Mouse (Mus musculus) ZHBTc4 (cell line): ENCODE results near the gene Acin1.

Experiments used
- DNase-seq: peaks from one replicate; pipeline ENCODE4 v3.0.0-alpha.2; 2011; ENCODE audit warnings: low read depth, low spot score

Gene Acin1

DNA sequence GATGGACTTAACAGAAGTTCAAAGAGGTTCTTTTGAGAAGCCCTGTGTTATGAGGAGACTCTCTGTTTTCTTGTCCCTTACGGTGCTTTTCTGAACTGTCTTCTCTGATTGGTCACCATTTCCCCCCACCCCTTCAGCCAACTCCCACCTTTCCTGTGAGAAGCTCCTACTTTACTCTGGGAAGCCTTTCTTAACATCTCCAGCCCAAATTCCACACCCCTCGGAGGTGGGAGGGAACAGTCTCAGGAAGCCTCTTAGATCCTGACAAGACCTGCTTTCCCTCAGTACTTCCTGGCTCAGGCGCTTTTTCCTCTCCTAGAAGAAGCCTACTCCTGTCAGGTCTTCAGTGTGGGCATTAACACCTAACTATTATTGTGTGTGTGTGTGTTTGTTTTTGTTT is 12.9 kb upstream of the Acin1 start:
- peak; percentile 81 for DNase-seq

DNA sequence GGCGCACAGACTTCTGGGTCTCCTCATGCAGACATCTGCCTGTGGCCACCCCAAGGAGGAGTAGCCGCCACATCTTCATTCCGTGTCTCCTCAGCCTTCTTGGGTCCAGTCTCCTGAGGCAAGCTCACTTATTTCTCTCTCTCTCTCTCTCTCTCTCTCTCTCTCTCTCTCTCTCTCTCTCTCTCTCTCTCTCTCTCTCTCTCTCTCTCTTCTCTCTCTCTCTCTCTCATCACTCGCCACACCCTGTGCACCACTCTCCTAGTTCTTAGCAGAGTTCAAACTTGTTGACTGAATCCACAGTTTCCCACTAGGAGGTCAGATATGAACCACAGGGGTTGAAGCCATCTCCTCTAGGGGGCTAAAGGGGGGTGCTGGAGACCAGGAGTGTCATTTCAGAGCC is 12.0 kb upstream of the Acin1 start, which contains the start of gene Gm29776:
Gm29776 (minus strand) TSS at position 101 of the 400 bp plus-strand sequence.
- DNase-seq, result no peak

DNA sequence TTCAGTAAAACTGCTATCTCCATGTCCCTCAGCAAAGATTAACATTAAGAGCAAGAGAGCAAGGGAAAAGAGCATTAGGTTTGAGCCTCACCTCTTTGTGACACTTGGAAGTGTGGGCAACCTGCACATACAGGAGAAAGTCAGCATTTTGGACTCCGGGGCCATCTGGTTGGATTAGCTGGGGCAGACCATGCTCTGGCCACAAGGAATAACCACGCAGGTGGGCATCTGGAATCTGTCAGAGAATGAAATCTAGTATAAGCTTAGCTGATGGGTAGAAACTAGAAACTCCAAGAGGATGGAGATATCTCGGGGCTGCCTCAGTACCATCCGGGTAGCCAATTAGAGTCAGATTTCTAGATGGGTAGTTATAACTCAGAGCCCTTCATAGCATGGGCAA is 10.0 kb upstream of the Acin1 start:
- DNase-seq, result no peak

DNA sequence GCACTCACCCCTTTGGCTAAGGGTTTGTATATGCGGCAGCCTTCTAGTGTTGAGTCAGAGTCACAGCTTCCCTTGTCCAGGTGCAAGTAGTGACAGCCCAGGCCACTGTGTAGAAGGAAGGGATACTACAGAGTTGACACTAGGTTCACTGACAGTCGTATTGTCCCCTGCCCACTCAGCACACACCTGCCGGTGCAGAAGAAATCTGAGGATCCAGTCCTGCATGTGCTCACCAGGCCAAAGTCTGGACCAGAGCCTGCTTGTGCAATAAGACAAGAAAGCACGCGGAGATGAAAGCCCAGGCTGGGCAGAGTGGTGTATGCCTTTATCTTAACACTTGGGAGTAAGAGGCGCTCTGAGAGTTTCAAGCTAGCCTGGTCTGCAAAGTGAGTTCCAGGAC is 8.3 kb upstream of the Acin1 start:
- no peak for DNase-seq

DNA sequence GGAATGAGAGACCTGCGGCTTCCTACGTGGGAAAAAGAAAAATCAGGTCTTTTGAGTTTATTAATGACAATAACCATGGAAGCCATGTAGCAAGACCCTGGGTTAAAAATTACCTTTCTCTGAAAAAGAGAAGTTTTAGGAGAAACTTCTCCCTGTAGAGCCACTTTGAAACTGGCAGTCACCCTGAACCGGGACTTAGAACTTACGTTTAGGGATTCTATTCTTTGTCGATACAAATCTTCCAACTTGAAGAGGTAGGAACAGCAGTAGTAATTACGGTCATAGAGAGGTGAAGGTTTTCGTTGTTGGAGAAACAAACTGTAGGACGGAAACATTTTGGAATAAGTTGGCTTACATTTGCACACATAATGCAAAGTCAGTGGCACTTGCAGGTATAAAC is 520 bp upstream of the Acin1 start:
- no peak for DNase-seq

DNA sequence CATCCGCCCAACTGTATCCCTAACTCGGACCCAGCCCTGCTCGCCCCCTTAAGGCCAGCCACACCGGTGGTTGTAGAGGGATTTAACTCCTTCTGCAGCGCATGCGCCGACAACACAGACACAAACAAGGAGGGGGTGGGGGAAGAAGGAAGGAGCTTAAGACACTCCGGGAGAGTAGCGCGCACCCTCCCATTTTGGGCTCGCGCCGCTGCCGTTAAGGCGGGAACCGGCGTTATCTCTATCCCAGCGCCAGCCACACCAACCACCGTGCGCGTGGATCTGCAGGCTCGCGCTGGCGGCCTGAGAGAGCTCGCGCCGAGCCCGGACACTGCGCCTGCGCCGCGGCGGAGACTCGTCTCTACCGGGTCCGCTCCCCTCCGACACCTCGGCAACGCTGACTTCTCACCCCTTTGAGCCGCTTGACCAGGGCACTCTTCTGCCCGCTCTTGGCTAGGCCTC is 639 bp downstream of the Acin1 start, which contains the start of gene 1700123O20Rik:
1700123O20Rik (plus strand) TSS at position 154 of the 459 bp plus-strand sequence.
- peak; percentile 95 for DNase-seq

DNA sequence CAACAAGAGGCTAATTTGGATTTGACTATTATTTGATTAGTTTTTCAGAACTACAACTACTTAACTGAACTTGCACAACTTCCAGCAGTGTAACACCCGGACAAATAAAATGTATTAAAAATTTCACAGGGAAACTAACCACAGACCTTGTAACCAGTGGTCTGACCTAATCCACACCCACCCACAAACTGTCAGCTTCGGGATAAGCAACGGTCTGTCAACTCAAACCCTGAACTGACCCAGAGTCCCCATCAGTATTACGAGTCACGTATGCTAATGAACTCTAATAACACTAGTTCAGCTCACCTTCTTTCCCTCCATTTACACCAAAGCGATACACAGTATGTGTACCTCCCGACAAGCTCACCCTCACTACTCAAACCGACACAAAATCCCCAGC is 1.3 kb downstream of the Acin1 start:
- no peak for DNase-seq

DNA sequence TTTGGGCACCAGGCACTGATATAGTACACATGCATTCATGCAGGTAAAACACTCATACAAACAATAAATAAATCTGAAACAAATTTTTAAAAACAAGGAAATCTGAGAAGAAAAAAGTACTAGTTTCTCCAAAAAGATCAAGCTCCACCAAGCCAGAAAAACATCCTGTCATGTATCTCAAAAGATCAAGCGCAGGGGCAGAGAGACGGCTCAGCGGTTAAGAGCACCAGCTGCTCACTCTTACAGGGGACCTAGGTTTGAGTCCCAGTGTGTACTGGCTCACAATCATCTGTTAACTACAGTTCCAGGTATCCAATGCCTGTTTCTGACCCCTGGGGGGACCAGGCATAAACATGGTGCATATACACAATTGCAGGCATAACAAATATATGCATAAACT is 4.3 kb downstream of the Acin1 start:
- DNase-seq, result no peak

DNA sequence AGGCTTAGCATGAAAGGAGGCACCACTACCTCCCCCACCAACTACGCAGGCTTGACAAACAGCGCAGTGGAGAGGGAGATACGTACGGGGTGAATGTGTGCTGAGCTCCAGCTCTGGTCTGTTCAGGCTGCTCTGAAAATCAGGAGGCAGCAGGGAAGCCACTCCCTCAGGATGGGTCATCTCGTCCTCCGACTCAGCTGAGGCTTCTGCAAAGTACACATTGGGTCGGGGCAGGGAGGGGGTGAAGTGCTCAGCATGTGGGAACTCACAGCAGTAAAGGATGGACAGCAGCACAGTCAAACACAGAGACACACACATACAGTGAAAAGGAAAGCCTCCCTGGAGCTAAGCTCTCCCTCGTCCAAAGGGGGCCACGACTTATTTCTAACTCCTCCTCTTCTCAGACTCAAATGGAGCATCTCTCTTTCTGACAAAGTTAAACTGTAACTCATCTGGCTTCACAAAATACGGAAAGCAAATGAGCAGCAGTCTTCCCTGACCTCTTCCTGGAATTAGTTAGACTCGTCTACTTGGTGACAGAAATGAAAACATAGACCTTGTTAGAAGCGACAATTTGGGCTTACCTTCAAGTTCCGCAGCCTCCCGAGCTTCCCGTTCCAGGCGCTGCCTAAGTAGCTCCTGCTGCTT is 8.0 kb downstream of the Acin1 start:
- DNase-seq, result peak; percentile 44

DNA sequence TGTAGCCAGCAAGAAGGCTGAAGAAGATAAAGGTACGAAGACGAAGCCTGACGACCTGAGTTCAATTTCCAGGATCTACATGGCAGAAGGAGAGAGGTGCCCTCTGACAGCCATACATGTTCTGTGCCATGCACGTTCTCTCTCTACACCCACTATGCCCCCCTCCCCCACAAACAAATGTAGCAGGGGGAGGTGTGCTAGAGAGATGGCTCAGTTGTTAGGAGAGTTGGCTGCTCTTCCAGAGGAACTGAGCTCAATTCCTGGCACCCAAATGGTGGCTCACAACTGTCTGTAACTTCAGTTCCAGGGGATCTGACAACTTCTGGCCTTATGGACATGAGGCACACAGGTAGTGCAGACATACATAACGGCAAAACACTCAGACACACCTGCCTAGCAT is 10.4 kb downstream of the Acin1 start:
- DNase-seq, result no peak

DNA sequence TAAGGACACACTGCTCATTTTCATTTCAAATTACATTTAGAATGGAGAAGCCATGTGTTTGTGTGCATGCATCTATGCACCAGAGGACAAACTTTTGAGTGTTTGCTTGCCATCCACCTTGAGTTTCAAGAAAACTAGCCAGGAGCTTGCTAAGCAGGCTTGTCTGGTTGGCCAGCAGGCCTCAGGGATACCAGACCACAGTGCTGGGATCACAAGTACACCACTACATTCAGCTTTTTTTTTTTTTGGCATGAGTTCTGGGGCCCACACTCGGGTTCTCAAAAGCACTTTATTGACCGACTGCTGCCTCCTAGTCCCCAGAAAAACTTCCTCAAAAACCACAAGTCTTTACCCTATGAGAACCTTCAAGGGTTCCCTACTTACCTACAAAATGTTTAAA is 12.4 kb downstream of the Acin1 start:
- no peak for DNase-seq

DNA sequence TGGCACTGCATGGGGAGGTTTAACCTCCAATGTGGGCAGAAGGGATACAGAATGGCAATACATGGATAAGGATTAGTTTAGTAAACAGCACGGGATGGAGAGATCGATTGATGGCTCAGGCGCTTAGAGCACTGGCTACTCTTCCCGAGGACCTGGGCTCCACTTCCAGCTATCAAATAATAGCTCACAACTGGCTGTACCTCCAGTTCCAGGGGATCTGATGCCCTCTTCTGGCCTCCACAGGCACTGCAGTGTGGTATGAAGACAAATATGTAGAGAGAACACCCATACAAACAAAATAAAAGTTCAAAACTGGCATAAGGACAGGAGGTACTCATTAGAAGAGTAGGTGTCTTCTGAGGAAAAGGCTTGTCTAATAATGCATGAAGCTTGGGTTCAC is 17.4 kb downstream of the Acin1 start:
- peak; percentile 69 for DNase-seq

DNA sequence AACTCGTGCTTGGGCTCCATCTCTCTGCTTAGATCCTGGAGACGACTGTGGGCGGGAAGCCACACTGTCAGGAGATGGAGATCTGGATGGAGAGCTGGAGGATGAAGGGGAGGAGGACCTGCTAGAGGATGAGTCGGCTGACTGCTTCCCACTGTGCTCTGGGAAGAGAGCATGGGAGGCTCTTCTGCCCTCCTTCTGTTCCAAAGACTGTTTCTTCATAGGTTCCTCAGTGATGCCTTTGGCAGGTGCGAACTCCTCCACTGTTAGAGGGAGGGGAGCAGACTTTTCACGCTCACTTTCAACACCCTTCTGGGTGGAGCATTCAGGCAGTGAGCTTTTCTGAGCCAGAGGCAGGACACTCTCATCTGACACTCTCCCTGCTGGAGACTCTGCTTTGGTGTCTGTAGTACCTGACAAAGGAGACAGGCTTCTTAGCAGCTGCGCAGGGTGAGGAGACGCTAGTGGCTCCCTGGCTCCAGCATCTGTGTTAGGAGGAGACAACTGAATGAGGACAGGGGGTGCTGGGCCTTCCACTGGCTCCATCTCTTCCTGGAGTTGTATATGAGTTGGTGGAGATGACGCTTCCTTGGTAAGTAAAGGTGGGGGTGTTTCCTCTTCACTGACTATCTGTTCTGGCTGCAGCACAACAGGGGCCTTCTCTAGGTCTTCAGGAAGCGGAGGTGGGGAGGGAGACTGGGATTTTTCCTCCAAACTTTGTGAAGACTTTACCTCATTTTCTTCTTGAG is 22.1 kb downstream of the Acin1 start:
- no peak for DNase-seq

DNA sequence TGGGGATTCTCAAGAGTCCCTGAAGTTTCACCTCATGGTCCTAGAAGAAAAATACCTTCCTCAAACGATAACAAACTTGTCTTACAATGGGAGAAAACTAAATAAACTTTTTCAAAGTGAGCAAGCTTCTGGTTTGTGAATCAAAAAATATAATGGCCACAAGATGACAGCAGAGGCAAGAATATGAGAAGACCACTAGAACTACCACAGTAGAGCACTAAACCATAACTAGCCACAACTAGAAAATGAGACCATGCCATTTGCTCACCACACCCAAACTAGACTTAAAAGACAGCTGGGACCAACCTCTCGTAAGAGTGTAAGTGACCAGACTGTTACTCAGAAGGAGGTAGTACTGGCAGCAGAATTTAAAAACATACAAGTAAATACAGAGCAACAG is 26.7 kb downstream of the Acin1 start:
- DNase-seq, result peak; percentile 67

DNA sequence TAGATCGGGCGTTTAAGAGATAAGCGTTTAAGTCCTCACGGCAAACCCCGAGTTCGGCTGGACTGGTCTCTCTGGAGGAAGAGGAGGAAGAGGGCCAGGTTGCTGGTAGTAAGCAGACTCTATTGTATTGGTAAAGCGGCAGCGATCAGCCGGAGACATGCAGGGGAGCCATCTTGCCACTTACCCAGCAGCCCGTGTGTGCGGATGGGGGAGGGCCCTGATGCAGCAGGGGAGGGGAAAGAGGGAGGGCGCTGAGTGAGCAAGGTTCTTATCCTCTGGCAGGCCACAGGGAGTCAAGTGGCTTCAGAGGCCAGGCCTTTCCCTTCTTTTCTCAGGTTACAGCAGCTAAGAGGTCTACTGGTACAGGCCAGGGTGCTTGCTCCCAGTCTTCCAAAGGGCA is 33.2 kb downstream of the Acin1 start:
- peak; percentile 93 for DNase-seq

DNA sequence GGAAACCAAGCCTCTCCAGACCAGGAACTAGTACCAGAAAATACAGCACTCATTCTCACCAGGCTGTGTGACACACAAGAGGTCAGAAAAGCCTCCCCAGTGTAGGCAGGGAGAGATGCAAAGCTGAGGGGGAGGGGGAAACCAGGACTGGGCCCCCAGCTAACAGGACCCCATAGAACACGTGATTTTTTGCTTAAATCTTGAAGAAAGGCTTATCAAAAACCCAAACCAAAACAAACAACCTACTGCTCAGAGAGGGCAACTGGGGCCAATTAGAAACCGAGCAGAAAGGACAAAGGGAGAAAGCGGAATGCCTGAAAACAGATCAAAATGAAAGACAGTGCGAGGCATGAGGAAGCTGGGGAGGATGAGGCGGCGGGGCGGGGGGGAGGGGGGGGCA is 33.9 kb downstream of the Acin1 start:
- DNase-seq, result no peak

DNA sequence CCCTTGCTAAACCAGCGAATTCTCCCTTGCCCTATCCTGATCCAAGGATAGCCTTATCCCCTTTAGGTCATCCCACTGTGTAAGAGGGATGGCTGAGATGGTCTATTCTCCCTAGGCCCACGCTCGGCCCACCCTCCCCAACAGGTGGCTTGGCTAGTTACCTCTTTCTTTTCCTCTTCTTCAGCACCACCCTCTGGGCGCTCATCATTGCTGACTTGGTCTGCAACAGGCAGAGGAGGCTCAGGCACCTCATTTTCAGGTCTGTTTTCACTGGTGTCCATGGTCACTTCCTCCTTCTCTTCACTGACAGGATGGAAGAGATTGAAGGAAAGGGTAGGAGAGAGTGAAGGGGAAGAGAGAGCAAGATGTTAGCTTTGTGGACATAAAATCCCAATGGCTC is 35.2 kb downstream of the Acin1 start:
- DNase-seq, result no peak

DNA sequence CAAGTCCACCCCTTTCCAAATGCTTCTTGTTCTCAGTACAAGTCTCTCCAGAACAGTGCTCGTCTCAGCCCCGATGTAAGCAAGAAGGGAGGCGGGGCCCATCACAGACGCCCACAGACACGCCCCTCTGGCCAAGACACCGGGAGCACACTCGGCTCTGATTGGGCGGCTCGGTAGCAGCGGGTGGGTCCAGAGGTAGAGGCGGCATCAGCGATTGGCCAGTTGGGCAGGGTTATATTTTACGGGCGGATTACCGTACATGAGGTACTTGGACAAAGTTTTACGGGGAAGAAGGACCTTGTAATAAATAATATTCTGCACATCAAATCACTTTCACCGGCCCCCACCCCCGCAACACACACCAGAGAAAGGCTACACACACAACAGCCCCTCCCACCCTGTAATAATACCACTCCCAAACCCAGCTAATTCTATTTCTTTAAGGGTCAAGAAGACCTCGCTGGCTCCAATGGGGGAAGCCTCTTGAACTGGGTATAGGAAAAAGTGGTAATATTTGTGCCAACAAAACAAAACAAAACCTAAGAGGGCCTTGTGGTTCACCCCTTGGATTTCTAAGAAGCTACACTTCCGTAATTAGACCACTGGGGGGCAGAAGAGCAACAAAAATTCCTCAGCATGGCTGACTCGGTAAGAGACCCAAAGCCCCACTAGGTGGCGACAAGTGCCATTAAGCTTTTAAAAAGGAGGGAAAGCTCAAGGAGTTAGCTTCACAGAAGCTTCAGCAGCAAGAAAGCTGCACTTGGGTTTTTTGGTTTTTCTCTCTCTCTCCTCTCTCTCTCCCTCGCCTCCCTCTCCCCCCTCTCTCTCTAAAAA is 35.9 kb downstream of the Acin1 start:
- peak; percentile 95 for DNase-seq

DNA sequence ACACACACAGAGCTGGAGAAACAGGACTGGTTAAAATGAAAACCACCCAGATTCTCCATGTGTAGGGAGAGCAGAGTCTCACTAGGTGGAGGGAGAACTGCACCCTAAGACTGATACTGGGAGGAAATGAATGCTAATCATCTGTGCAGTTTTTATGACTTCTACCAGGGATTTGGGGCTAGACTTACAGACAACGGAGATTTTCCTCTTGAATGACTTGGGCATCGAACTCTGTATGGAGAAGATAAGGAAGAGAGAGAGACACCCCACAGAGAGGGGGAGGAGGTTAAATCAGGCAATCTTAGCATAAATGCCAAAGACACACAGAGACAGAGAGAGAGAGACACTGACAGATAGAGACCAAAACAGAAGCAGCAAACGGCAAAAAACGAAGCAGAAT is 38.8 kb downstream of the Acin1 start:
- no peak for DNase-seq

DNA sequence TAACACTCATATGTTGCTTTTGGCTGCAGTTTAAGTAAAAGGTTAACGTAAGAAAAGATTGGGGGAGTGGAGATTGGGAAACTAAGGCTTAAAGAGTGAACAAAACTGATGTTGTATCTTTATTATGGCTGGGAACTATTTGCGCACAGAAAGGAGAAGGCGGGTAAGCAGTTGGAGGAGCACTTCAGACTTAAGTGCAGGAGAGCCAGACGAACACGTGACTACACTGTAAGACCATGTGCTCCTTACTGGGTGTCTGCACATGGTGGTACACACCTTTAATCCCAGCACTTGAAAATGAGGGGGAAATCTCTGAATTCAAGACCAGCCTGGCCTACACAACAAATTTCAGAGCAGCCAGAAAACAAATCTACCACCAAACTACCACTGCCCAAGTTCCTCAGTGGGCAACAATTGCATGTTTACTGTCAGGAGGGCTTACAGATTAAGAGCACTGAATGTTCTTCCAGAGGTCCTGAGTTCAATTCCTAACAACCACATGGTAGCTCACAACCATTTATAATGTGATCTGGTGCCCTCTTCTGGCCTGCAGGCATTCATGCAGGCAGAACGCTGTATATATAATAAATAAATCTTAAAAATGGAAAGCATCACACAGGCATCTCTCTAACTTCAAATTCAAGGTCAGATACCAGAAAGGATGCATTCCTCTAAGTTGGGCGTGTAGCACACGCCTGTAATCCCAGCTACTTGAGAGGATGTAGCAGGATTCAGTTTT is 39.7 kb downstream of the Acin1 start:
- no peak for DNase-seq

DNA sequence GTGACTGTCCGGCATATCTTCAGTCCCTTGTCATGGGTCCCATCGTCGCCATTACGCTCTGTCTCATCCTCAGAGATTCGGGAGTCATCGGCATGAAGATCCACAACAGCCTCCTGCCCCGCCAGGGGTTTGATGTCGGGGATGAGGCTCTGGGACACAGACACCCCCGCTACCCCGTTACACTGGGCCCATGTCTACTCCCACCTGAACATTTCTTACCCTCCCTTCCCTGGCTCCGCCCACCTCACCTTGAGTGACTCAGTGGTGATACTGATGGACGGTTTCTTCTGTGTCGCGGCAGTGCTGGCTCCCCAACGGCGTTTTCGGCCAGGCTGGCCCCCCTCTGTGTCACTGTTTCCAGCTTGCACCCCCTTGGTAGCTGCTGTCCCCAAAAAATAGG is 40.3 kb downstream of the Acin1 start:
- DNase-seq, result no peak

DNA sequence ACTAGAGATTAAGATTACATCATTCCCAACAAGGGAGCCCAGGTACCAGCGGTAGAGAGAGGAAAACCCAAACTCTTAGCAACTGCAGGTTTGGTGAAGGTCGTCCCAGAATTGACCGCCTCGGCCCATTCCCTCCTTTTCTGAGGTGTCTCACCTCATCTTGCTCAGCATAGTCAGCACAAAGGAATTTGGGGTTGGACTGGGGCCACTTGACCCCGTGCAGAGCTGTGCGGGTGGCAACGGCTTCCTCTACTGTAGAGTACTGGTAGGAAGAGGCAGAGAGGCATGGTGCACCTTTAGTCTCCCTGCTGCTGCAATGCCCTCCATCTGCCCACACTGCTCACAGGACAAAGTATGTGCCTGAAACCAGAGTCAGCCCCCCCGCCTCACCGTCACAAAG is 42.4 kb downstream of the Acin1 start:
- DNase-seq, result no peak
